Mouse (Mus musculus) olfactory bulb, adult 2 months (tissue): ENCODE data around the gene Sema5a.

Experiments
- CTCF ChIP-seq: fragments of 200-500 bp; IDR thresholded peaks from 2 replicates; pipeline ENCODE4 v1.5.1; 2012; ENCODE audit warnings: low read depth, mild to moderate bottlenecking, low read length, moderate library complexity; ENCODE audit not compliant: insufficient read depth
- POLR2A ChIP-seq: fragments of 200-500 bp; IDR thresholded peaks from 2 replicates; pipeline ENCODE4 v1.6.1; 2012; ENCODE audit warnings: mild to moderate bottlenecking, low read depth, low read length, moderate library complexity; ENCODE audit not compliant: insufficient read depth

DNA sequence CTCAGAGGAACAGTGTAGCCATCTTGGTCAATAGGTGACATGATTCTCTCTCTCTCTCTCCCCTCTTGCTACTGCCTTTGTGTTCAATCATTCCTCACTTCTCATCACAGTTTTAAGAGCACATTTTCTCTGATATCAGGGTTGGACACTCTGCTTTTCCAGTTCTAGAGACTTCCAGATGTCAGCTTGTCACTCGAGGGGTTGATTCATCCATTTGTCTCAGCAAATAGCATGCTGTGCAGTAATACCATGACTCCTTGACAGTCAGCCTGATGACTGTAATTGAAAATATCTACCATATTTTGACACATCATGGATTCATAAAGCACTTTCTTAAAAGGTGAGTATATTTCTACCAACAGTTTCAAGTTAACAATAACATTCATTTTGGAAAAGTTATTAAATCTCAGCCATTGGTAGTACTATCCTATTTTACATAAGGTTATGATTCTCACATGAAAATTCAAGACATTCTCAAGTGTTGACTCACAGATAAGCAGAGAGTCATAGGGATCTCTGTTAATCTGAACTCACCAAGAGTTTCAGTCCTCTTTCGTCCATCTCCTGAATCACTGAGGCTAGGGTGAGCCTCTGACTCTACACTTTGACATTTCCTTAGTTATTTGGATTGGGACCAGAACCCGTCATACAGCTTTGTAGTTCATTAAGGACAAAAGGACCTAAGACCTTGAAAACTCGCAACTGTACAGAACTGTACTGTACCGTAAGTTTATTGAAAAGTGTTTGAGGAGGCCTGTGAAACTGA is 78.0 kb downstream of the Sema5a start:
- TF ChIP-seq CTCF (no peak), POLR2A (no peak)
